Mouse (Mus musculus) myocyte (in vitro differentiated cells): ENCODE measurements around the gene Adgrb3.

Experiments
- E2F4 ChIP-seq: IDR thresholded peaks from one replicate; pipeline ENCODE4 v1.6.1; 2011; ENCODE audit warnings: mild to moderate bottlenecking, control low read depth, moderate library complexity; ENCODE audit not compliant: insufficient read depth
- MAX ChIP-seq: IDR thresholded peaks from one replicate; pipeline ENCODE4 v1.6.1; 2011; ENCODE audit warnings: low read depth, mild to moderate bottlenecking, control low read depth
- MYOG ChIP-seq, 3 experiments: IDR thresholded peaks; one replicate each; pipeline ENCODE4 v1.6.1; 2011; ENCODE audit warnings: control low read depth in 2 of 3, low read depth in 2 of 3, mild to moderate bottlenecking in 2 of 3; ENCODE audit not compliant: insufficient read length in 2 of 3, control insufficient read depth in 1 of 3, insufficient read depth in 1 of 3
- POLR2A ChIP-seq: IDR thresholded peaks from one replicate; pipeline ENCODE4 v1.6.1; 2011; ENCODE audit warnings: low read depth, mild to moderate bottlenecking, control low read depth, moderate library complexity; ENCODE audit not compliant: insufficient read length
- POLR2AphosphoS2 ChIP-seq: IDR thresholded peaks from one replicate; pipeline ENCODE4 v1.6.1; 2011; ENCODE audit warnings: low read depth, control low read depth; ENCODE audit not compliant: insufficient read length
- TCF12 ChIP-seq: IDR thresholded peaks from one replicate; pipeline ENCODE4 v1.6.1; 2011; ENCODE audit warnings: mild to moderate bottlenecking, control low read depth; ENCODE audit not compliant: poor library complexity, insufficient read depth, severe bottlenecking
- USF1 ChIP-seq: IDR thresholded peaks from one replicate; pipeline ENCODE4 v1.6.1; 2011; ENCODE audit warnings: low read depth, mild to moderate bottlenecking, control low read depth, moderate library complexity

GRCm38 (mm10) chr1:25063964-25064363, 765.5 kb downstream of the Adgrb3 start:
- TF ChIP-seq POLR2A (no peak), USF1 (no peak), MAX (no peak), MYOG (IDR thresholded peaks at IDR 0.05; ENCODE audit: control insufficient read depth in 1 of 3, insufficient read depth in 1 of 3, insufficient read length in 2 of 3, low read depth in 2 of 3) (no peak), E2F4 (no peak), TCF12 (no peak), POLR2AphosphoS2 (no peak)
